Mouse (Mus musculus) intestine, embryonic 15.5 days (tissue): ENCODE results near the gene Psmf1. TPM values are rescaled to one million over a fixed set of nuclear protein-coding genes. Genes with fewer than 3 reads are reported as not detected.

ENCODE experiments used
- ATAC-seq: fragments of 200-750 bp; cut with Nextera tagmentation; 2 replicates; pipeline ENCODE4 v1.8.0; 2017; ENCODE audit warnings: moderate TSS enrichment, moderate library complexity
- H3K27ac ChIP-seq: fragments of 300-500 bp; sonication (generic); 2 replicates; pipeline ENCODE4 v1.5.1; 2015; ENCODE audit warnings: mild to moderate bottlenecking, inconsistent platforms
- H3K27me3 ChIP-seq: fragments of 300-500 bp; sonication (generic); replicated peaks from 2 replicates; pipeline ENCODE4 v1.6.1; 2015; ENCODE audit warnings: inconsistent platforms
- H3K36me3 ChIP-seq: fragments of 300-500 bp; sonication (generic); 2 replicates; pipeline ENCODE4 v1.6.1; 2015; ENCODE audit warnings: inconsistent platforms
- H3K4me1 ChIP-seq: fragments of 300-500 bp; sonication (generic); replicated peaks from 2 replicates; pipeline ENCODE4 v1.6.1; 2015; ENCODE audit warnings: inconsistent platforms
- H3K4me2 ChIP-seq: fragments of 300-500 bp; sonication (generic); replicated peaks from 2 replicates; pipeline ENCODE4 v1.6.1; 2015; ENCODE audit warnings: mild to moderate bottlenecking, inconsistent platforms
- H3K4me3 ChIP-seq: fragments of 300-500 bp; sonication (generic); replicated peaks from 2 replicates; pipeline ENCODE4 v1.5.1; 2015; ENCODE audit warnings: inconsistent platforms
- H3K9ac ChIP-seq: fragments of 300-500 bp; sonication (generic); 2 replicates; pipeline ENCODE4 v1.6.1; 2015; ENCODE audit warnings: inconsistent platforms
- H3K9me3 ChIP-seq: fragments of 300-500 bp; sonication (generic); 2 replicates; pipeline ENCODE4 v1.6.1; 2016; ENCODE audit warnings: inconsistent platforms
- WGBS: fragments of 180-500 bp; shearing (Covaris S2); methylation state at CpG from one replicate; pipeline ENCODE4 v1.1.7; 2015; 5-methylcytosine and 5-hydroxymethylcytosine counted together
- polyA plus RNA-seq: library from polyadenylated mRNA; unstranded; fragments of >200 nt; fragmentation: Nextera tagmentation; extraction: Ambion mirVana; gene quantifications from 2 replicates; pipeline ENCODE4 v1.2.1, GENCODE M21; 2015

Gene Psmf1
- 39.8 and 42.2 TPM in 2 replicates for polyA plus RNA-seq

GRCm38 (mm10) chr2:151743845-151744244 lies at the start of gene Psmf1:
Psmf1 (minus strand) TSS chr2:151744186.
- ATAC-seq = no peak
- H3K36me3 ChIP-seq = no peaks in the 10 kb centered on the region
- no peak within 1 kb of the TSS for H3K4me2 ChIP-seq
- no peaks in the 10 kb centered on the region for H3K27me3 ChIP-seq
- H3K9me3 ChIP-seq = no peaks in the 10 kb centered on the region
- H3K4me3 ChIP-seq = no peak within 1 kb of the TSS
- no peak within 1 kb of the TSS for H3K9ac ChIP-seq
- no peak within 1 kb of the TSS for H3K27ac ChIP-seq
- peaks cover 7% of the 10 kb centered on the region for H3K4me1 ChIP-seq

- no peak overlapping the region for H3K4me2 ChIP-seq
- ATAC-seq = no peak
- no peaks in the 10 kb centered on the region for H3K9me3 ChIP-seq
- WGBS = 46% methylated on average over 5 of the region's 5 CpGs
- no peak overlapping the region for H3K27ac ChIP-seq
- no peaks in the 10 kb centered on the region for H3K27me3 ChIP-seq
- H3K36me3 ChIP-seq = no peaks in the 10 kb centered on the region
- H3K9ac ChIP-seq = no peak overlapping the region
- H3K4me1 ChIP-seq = no peaks in the 10 kb centered on the region
- H3K4me3 ChIP-seq = no peak overlapping the region
Observed at GRCm38 (mm10) chr2:151791156-151791555, 47.2 kb upstream of the Psmf1 start.

- H3K4me3 ChIP-seq = no peak overlapping the region
- no peaks in the 10 kb centered on the region for H3K4me1 ChIP-seq
- H3K9me3 ChIP-seq = no peaks in the 10 kb centered on the region
- H3K9ac ChIP-seq = no peak overlapping the region
- no peaks in the 10 kb centered on the region for H3K27me3 ChIP-seq
- 48% methylated on average over 7 of the region's 7 CpGs for WGBS
- H3K36me3 ChIP-seq = no peaks in the 10 kb centered on the region
- H3K27ac ChIP-seq = no peak overlapping the region
- no peak overlapping the region for H3K4me2 ChIP-seq
- ATAC-seq = no peak
Observed at GRCm38 (mm10) chr2:151790169-151790568, 46.2 kb upstream of the Psmf1 start.

GRCm38 (mm10) chr2:151788221-151788977 lies 44.4 kb upstream of the Psmf1 start:
- H3K27me3 ChIP-seq = no peaks in the 10 kb centered on the region
- no peak overlapping the region for H3K4me3 ChIP-seq
- 70% methylated on average over 7 of the region's 7 CpGs for WGBS
- no peaks in the 10 kb centered on the region for H3K36me3 ChIP-seq
- no peak overlapping the region for H3K27ac ChIP-seq
- no peak for ATAC-seq
- no peaks in the 10 kb centered on the region for H3K9me3 ChIP-seq
- H3K4me1 ChIP-seq = no peaks in the 10 kb centered on the region
- H3K9ac ChIP-seq = no peak overlapping the region
- H3K4me2 ChIP-seq = no peak overlapping the region

- H3K36me3 ChIP-seq = no peaks in the 10 kb centered on the region
- no peak overlapping the region for H3K27ac ChIP-seq
- no peaks in the 10 kb centered on the region for H3K27me3 ChIP-seq
- no peak overlapping the region for H3K4me2 ChIP-seq
- no peaks in the 10 kb centered on the region for H3K4me1 ChIP-seq
- no peak for ATAC-seq
- H3K9ac ChIP-seq = no peak overlapping the region
- no peaks in the 10 kb centered on the region for H3K9me3 ChIP-seq
- H3K4me3 ChIP-seq = no peak overlapping the region
- 91% methylated on average over 2 of the region's 2 CpGs for WGBS
Observed at GRCm38 (mm10) chr2:151783493-151783892, 39.5 kb upstream of the Psmf1 start.

GRCm38 (mm10) chr2:151777366-151777765 lies 33.4 kb upstream of the Psmf1 start:
- H3K36me3 ChIP-seq = no peaks in the 10 kb centered on the region
- no peak overlapping the region for H3K4me3 ChIP-seq
- H3K9ac ChIP-seq = no peak overlapping the region
- no peak overlapping the region for H3K4me2 ChIP-seq
- no peaks in the 10 kb centered on the region for H3K27me3 ChIP-seq
- no peak overlapping the region for H3K27ac ChIP-seq
- 84% methylated on average over 3 of the region's 3 CpGs for WGBS
- no peaks in the 10 kb centered on the region for H3K4me1 ChIP-seq
- ATAC-seq = no peak
- H3K9me3 ChIP-seq = no peaks in the 10 kb centered on the region

GRCm38 (mm10) chr2:151773476-151773875 lies 29.5 kb upstream of the Psmf1 start:
- H3K27me3 ChIP-seq = no peaks in the 10 kb centered on the region
- no peak for ATAC-seq
- H3K4me3 ChIP-seq = no peak overlapping the region
- no peak overlapping the region for H3K4me2 ChIP-seq
- H3K27ac ChIP-seq = no peak overlapping the region
- H3K9me3 ChIP-seq = no peaks in the 10 kb centered on the region
- H3K4me1 ChIP-seq = no peaks in the 10 kb centered on the region
- no peaks in the 10 kb centered on the region for H3K36me3 ChIP-seq
- no peak overlapping the region for H3K9ac ChIP-seq
- WGBS = 80% methylated on average over 8 of the region's 8 CpGs

GRCm38 (mm10) chr2:151772169-151772568 lies 28.2 kb upstream of the Psmf1 start:
- no peak for ATAC-seq
- H3K27ac ChIP-seq = no peak overlapping the region
- H3K4me1 ChIP-seq = no peaks in the 10 kb centered on the region
- H3K36me3 ChIP-seq = no peaks in the 10 kb centered on the region
- H3K4me2 ChIP-seq = no peak overlapping the region
- H3K9ac ChIP-seq = no peak overlapping the region
- WGBS = 89% methylated on average over 4 of the region's 4 CpGs
- H3K9me3 ChIP-seq = no peaks in the 10 kb centered on the region
- no peaks in the 10 kb centered on the region for H3K27me3 ChIP-seq
- no peak overlapping the region for H3K4me3 ChIP-seq

GRCm38 (mm10) chr2:151764557-151764956 lies 20.6 kb upstream of the Psmf1 start:
- no peak overlapping the region for H3K4me3 ChIP-seq
- WGBS = 89% methylated on average over 2 of the region's 2 CpGs
- H3K27me3 ChIP-seq = no peaks in the 10 kb centered on the region
- no peak overlapping the region for H3K4me2 ChIP-seq
- H3K9me3 ChIP-seq = no peaks in the 10 kb centered on the region
- no peak overlapping the region for H3K27ac ChIP-seq
- H3K36me3 ChIP-seq = no peaks in the 10 kb centered on the region
- H3K4me1 ChIP-seq = no peaks in the 10 kb centered on the region
- H3K9ac ChIP-seq = no peak overlapping the region
- ATAC-seq = no peak

- Histone ChIP-seq H3K9ac (no peak overlapping the region), H3K4me1 (no peaks in the 10 kb centered on the region), H3K4me2 (no peak overlapping the region), H3K9me3 (no peaks in the 10 kb centered on the region), H3K27me3 (no peaks in the 10 kb centered on the region), H3K27ac (no peak overlapping the region), H3K4me3 (no peak overlapping the region), H3K36me3 (no peaks in the 10 kb centered on the region)
- no peak for ATAC-seq
- WGBS = 53% methylated on average over 1 of the region's 1 CpGs
Observed at GRCm38 (mm10) chr2:151758806-151759353, 14.9 kb upstream of the Psmf1 start.

- no peak overlapping the region for H3K9ac ChIP-seq
- no peaks in the 10 kb centered on the region for H3K36me3 ChIP-seq
- H3K27ac ChIP-seq = no peak overlapping the region
- H3K9me3 ChIP-seq = no peaks in the 10 kb centered on the region
- no peak overlapping the region for H3K4me3 ChIP-seq
- 74% methylated on average over 5 of the region's 5 CpGs for WGBS
- no peak for ATAC-seq
- no peaks in the 10 kb centered on the region for H3K4me1 ChIP-seq
- no peak overlapping the region for H3K4me2 ChIP-seq
- no peaks in the 10 kb centered on the region for H3K27me3 ChIP-seq
Observed at GRCm38 (mm10) chr2:151757451-151757850, 13.5 kb upstream of the Psmf1 start.

- H3K9ac ChIP-seq = no peak overlapping the region
Observed at GRCm38 (mm10) chr2:151756277-151757061, 12.5 kb upstream of the Psmf1 start.

More at GRCm38 (mm10) chr2:151756277-151757061, 12.5 kb upstream of the Psmf1 start:
- no peak overlapping the region for H3K27ac ChIP-seq
- WGBS = 52% methylated on average over 9 of the region's 9 CpGs
- H3K27me3 ChIP-seq = no peaks in the 10 kb centered on the region
- no peaks in the 10 kb centered on the region for H3K36me3 ChIP-seq
- H3K4me1 ChIP-seq = no peaks in the 10 kb centered on the region
- no peaks in the 10 kb centered on the region for H3K9me3 ChIP-seq
- no peak overlapping the region for H3K4me3 ChIP-seq
- no peak overlapping the region for H3K4me2 ChIP-seq
- no peak for ATAC-seq
